Mouse (Mus musculus) cerebellum, adult 9-10 months (tissue): ENCODE data around the gene Cmtm8.

Experiments
- DNase-seq: peaks from one replicate; pipeline ENCODE4 v3.0.0; 2022

The Cmtm8 gene

DNA sequence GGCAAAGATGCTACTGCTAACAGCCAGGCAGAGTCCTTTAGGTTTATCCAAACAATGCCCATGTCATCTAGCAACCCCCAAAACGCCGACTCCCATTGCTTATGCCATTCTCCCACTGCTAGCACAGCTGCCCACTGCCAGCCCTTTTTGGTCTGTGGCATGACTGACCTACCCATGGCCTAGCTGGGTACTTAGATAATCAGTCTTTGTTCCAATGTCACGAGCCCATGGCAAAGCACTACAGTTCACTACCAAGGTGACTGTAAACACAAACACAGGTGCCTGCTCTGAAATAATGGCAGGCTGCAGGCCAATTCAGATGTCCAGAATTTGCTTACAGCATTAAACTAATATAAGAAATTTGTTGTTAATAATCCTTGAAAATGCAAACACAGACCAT, 25.0 kb downstream of the Cmtm8 start:
- DNase-seq: no peak

- no peak for DNase-seq
Observed at GRCm38 (mm10) chr9:114817012-114817411, 26.9 kb downstream of the Cmtm8 start.

DNA sequence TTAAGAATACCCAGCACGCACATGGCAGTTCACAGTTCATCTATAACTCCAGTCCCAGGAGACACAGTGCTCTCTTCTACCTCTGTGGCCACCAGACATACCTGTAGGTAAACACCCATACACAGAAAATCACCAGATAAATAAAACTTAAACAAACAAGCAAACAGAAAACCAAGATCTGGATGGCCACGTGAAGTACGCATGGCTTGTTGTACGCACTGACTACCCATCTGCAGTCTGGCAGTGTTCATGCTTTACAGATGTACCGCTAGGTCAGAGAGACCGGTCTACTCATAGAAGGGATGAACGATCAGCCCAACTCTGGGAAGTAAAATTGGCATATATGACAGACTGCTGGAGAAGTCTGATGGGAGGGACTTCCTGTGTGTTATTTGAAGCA, 27.8 kb downstream of the Cmtm8 start:
- DNase-seq: no peak

DNA sequence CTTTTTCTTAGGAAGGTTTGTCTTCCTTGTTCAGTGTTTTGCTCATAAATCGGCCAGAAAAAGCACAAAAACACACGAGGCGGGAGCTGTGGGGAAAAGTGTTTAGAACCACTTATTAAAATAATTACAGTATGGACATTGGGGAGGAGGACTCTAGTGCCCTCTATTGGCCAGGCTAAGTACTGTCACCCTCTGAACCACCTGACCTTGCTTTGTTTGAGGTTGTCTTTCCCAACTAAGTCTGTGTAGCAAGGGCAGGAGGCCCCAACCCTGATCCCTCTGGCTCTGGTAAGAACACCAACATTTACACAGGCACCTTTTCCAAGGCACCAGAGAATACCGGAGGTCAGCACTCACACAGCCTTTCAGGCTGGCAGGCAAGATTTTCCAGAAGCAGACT, 28.6 kb downstream of the Cmtm8 start:
- peak; percentile 48 for DNase-seq

GRCm38 (mm10) chr9:114812001-114812400, 32.0 kb downstream of the Cmtm8 start:
- no peak for DNase-seq

DNA sequence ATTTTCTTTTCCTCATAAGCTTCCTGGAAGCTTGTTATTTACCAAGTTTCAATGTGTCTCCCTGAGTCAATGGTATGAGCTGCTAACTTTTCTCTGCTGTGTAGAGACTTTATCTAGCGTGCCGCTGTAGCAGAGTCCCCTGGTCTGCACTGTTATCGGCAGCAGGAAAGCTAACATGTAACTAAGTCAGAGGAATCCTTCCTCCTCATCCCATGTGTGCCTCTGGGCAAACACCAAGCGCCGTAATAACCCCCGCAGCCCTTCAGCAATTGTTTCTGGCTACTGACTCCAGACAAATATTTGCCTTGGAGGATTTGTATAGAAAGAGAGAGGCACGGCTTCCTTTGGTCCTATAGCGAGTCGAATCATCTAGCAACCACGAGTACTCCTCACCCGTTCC, 33.1 kb downstream of the Cmtm8 start:
- no peak for DNase-seq

GRCm38 (mm10) chr9:114808671-114809070, 35.3 kb downstream of the Cmtm8 start:
- no peak for DNase-seq

DNA sequence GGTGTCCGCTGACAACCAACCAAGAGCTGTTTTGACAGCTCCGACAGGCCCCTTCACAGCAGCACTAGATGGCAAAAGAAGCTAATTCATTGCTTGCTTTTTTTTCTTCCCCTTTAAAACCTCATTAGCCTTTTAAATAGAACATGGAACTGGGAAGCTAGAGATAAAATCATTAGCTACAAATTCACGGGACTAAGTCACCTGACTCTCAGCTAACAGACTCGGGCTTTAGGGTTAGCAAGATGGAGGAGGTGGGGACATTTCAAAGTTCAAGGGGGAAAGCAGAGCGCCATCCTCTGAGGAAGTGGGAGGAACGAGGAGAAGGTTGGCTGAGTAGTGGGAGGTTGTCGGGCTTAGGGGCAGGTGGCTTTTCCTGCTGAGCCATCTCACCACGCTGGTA, 36.7 kb downstream of the Cmtm8 start:
- no peak for DNase-seq

DNA sequence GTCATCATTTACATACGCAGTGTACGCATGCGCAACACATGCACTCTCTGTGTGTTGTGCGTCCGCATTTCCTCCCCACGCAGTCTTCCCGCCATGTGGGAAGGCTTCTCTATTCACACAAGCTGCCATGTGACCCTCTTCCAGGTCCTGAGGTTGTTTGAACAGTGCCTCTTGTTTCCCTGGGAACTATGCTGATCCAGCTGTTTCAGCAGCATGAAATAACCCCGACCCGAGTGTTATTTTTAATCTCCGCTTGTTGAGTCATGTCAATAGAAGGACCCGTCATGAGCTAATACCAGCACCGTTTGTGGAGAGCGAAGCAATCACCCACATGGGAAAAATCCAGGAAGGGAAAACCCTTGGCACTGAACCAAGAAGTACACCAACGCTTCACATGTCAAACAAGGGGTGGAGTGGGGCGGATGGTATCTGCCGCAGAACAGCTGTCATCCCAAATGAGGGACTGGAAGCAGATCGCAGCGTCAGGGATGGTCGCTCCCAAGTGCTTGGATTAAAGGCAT, 38.7 kb downstream of the Cmtm8 start:
- DNase-seq: no peak

DNA sequence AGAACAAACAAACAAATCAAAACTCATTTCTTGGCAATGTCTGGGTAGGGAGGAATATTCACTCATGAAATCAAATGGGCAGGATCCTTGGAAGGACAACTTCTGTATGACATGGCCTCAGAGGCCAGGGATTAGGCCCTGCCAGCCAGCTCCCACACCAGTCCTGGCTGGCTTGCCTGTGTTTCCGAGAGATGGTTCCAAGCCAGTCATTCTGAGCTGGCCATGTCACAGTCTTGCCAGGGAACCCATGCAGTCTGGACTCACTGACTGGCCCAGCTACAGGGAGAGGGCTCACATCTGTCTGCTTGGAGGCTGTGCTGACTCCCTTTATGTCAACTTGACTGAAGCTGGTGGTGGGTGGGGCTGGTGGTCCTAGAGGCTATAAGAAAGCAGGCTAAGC, 41.8 kb downstream of the Cmtm8 start:
- DNase-seq: no peak

DNA sequence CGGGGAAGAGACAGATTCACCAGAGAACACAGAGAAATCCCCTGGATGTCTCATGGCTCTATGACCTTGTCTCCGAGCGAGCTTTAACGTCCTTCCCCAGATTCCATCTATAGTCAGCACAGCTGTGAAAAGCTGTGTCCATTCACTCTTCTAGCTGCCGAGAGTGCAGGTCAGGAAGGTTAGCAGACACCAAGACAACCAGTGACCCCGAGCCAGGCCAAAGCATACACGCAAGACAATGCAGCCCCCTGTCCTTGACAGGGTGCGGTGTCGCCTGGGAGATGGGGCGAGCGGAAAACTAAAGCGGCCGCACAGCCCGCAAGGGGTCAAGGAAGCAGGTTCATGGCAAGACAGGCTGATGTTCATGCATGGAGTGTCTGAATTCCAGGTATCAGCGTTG, 42.7 kb downstream of the Cmtm8 start:
- DNase-seq: no peak

- no peak for DNase-seq
Observed at GRCm38 (mm10) chr9:114799498-114800107, 44.4 kb downstream of the Cmtm8 start.

- DNase-seq: no peak
Observed at GRCm38 (mm10) chr9:114798845-114799244, 45.1 kb downstream of the Cmtm8 start.

DNA sequence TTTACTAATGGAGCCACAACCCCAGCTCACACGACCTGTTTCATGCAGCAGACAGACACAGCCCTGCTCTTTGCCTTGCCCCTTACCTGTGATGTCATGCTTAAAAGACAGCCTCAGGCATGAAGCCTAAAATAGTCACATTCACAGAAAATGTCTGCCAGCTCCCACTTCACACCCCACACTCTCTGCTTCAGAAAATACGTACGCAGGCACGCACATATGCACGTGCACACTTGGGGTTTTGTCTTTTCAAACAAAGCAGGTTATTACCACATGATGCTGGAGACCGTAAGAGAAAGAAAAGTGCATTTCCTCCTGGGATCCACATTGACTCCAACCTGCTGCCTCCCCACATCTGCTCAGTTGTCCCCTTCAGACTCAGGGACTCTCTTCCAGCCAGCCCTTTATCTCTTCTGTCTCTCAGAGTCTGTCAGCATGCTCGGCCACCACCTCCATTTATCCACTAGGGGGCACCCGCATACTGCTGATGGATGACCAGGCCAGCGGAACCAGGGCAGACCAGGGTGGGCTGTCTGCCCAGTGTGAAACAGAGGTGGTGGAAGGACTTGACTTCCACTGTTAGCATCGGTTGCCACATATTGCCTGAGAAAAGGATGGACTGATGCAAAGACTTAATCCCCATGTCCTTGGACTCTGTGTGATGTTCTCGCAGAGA, 46.5 kb downstream of the Cmtm8 start:
- peak; percentile 85 for DNase-seq

GRCm38 (mm10) chr9:114796473-114797050, 47.4 kb downstream of the Cmtm8 start:
- DNase-seq: no peak

- DNase-seq: no peak
Observed at GRCm38 (mm10) chr9:114794491-114794890, 49.5 kb downstream of the Cmtm8 start.

DNA sequence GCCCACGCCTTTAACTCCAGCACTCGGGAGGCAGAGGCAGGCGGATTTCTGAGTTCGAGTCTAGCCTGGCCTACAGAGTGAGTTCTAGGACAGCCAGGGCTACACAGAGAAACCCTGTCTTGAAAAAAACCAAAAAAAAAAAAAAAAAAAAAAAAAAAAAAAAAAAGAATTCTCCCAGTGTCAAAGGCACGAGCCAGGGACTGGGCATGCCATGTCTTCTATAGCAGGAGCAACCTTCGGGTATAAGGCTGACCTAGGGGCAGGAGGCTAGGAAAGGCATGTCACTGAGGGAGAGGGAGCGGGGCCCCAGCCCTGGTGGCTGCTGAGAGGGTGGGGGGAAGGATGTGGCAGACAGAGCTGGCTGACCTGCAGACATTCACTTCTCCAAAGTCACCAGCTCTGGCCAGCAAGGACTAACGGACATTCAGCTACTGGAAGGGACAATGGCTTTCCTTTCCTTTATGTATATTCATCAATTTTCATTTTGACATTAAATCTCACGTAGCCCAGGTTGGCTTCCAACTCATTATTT, 50.1 kb downstream of the Cmtm8 start:
- no peak for DNase-seq

DNA sequence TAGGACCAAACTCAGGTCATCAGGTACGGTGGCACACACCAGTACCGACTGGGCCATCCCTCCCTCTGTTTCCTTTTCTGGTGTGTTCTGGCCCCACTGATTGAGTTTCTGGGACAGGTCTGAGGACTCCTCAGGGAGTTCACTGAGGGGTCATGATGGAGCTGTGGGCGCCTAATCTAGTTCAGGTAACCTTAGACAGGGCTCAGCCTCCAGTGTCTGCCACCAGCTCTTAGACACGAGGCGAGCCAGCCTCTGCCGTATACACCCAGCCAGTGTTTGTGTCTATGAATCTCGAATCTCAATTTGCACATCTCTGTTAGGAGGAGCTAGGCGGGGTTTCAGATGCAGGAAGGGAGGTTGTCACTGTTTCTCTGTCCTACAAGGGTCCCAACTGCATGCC, 54.0 kb downstream of the Cmtm8 start:
- no peak for DNase-seq

- DNase-seq: no peak
Observed at GRCm38 (mm10) chr9:114789557-114789956, 54.4 kb downstream of the Cmtm8 start.

DNA sequence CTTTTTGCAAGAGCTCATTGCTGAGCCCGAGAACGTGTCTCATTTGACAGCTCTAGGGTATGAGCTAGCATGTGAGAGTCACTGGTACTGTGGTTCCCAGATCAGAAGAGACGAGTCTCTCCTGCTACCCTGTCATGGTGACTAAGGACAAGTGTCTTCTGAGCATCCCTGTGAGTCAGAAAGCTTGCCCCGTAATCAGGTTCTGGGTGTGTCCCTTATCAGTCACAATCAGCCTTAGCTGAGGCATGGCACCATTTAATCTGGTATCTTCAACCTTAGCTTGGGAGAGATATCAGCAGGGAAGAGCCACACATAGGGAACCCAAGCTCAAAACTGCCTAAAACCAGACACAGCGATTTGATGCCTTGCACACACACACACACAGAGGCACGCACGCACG, 55.3 kb downstream of the Cmtm8 start:
- no peak for DNase-seq

GRCm38 (mm10) chr9:114787716-114788115, 56.2 kb downstream of the Cmtm8 start:
- no peak for DNase-seq

GRCm38 (mm10) chr9:114787134-114787533, 56.8 kb downstream of the Cmtm8 start:
- DNase-seq: no peak

- no peak for DNase-seq
Observed at GRCm38 (mm10) chr9:114785432-114786125, 58.4 kb downstream of the Cmtm8 start.
